Mouse (Mus musculus) G1E-ER4 (cell line): Measurements from ENCODE around the gene Olfr995. TPM values are rescaled to one million over a fixed set of nuclear protein-coding genes. Genes with fewer than 3 reads are reported as not detected.

Experiments
- GATA1 ChIP-seq: IDR thresholded peaks from one replicate; pipeline ENCODE4 v1.8.0; 2012; ENCODE audit warnings: low read length, inconsistent platforms
- polyA plus RNA-seq: library from polyadenylated mRNA; stranded (reverse); fragments of >175 nt; gene quantifications from 2 replicates; pipeline ENCODE4 v1.2.3, GENCODE M21; 2012

The Olfr995 gene
- polyA plus RNA-seq: not detected in 2 replicates

DNA sequence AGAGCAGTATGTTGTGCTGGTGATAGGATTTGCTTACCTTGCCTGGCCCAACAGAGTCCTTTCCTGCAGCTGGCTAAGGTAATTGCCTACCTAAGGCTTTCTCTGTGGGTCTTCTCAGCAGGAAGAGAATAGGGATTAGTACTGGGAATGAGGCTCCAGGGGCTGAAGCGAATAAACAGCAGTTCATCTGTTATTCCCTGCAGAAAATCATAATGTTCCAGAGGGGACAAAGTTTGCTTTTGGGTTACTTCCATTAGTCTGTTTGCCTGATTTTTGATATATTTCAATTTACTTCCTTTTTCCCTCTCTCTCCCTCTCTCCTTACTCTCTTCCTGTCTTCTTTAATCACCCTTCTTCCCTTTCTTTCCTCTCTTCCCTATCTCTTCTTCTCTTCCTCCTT, at the start of gene Olfr995:
Gene Olfr995 (minus strand): TSS at position 101 of the 400 bp plus-strand sequence.
- no peak for TF ChIP-seq GATA1

GRCm38 (mm10) chr2:85490396-85490795, 47.0 kb upstream of the Olfr995 start:
- no peak for TF ChIP-seq GATA1

- no peak for TF ChIP-seq GATA1
Observed at GRCm38 (mm10) chr2:85466801-85467325, 23.4 kb upstream of the Olfr995 start.

GRCm38 (mm10) chr2:85442546-85442945, 893 bp downstream of the Olfr995 start:
- no peak for TF ChIP-seq GATA1

- TF ChIP-seq GATA1: no peak
Observed at GRCm38 (mm10) chr2:85436351-85436750, 7.1 kb downstream of the Olfr995 start, which contains the start of gene Olfr994. TSS of gene Olfr994 (minus strand) at chr2:85436451.

- TF ChIP-seq GATA1: no peak
Observed at GRCm38 (mm10) chr2:85425893-85426292, 17.5 kb downstream of the Olfr995 start.

GRCm38 (mm10) chr2:85414777-85415176, 28.7 kb downstream of the Olfr995 start, which contains the start of gene Olfr993:
TSS of gene Olfr993 (minus strand) at chr2:85414877.
- TF ChIP-seq GATA1: no peak

GRCm38 (mm10) chr2:85409369-85409768, 34.1 kb downstream of the Olfr995 start, which contains the start of gene Olfr992:
TSS of gene Olfr992 (minus strand) at chr2:85409469.
- no peak for TF ChIP-seq GATA1

Other genes with a start within 250 kb of the Olfr995 start
- gene Lrrc55, start 246.4 kb downstream of the Olfr995 start, polyA plus RNA-seq: not detected in 2 replicates
- gene Olfr987, start 104.3 kb downstream of the Olfr995 start, polyA plus RNA-seq: not detected in 2 replicates
- not detected in 2 replicates for gene Olfr988, start 80.4 kb downstream of the Olfr995 start, polyA plus RNA-seq
- not detected in 2 replicates for gene Olfr992, start 34.2 kb downstream of the Olfr995 start, polyA plus RNA-seq
- not detected in 2 replicates for gene Olfr993, start 28.8 kb downstream of the Olfr995 start, polyA plus RNA-seq
- not detected in 2 replicates for gene Olfr994, start 7.2 kb downstream of the Olfr995 start, polyA plus RNA-seq
- not detected in 2 replicates for gene 4833423E24Rik, start 75.4 kb upstream of the Olfr995 start, polyA plus RNA-seq
- not detected in 2 replicates for gene Olfr996, start 135.6 kb upstream of the Olfr995 start, polyA plus RNA-seq
- not detected in 2 replicates for gene Olfr998, start 145.3 kb upstream of the Olfr995 start, polyA plus RNA-seq
- not detected in 2 replicates for gene Olfr1000, start 168.3 kb upstream of the Olfr995 start, polyA plus RNA-seq
- gene Olfr1002, start 207.1 kb upstream of the Olfr995 start, polyA plus RNA-seq: not detected in 2 replicates
- gene Olfr154, start 220.8 kb upstream of the Olfr995 start, polyA plus RNA-seq: not detected in 2 replicates
- gene Olfr1006, start 235.1 kb upstream of the Olfr995 start, polyA plus RNA-seq: not detected in 2 replicates
- not detected in 2 replicates for gene Olfr1008, start 245.8 kb upstream of the Olfr995 start, polyA plus RNA-seq